Mouse (Mus musculus) C3H10T1/2 (cell line): Measurements from ENCODE around the gene Bcl2a1d. TPM values are rescaled to one million over a fixed set of nuclear protein-coding genes. Genes with fewer than 3 reads are reported as not detected.

Source experiments
- polyA plus RNA-seq, 2 experiments: library from polyadenylated mRNA; unstranded; fragments of >200 nt; fragmentation: generic; extraction: Trizol; gene quantifications; one replicate each; pipeline ENCODE4 v1.2.1; 2012; ENCODE audit warnings: missing spikeins in 2 of 2

Gene Bcl2a1d
- not detected for polyA plus RNA-seq

DNA sequence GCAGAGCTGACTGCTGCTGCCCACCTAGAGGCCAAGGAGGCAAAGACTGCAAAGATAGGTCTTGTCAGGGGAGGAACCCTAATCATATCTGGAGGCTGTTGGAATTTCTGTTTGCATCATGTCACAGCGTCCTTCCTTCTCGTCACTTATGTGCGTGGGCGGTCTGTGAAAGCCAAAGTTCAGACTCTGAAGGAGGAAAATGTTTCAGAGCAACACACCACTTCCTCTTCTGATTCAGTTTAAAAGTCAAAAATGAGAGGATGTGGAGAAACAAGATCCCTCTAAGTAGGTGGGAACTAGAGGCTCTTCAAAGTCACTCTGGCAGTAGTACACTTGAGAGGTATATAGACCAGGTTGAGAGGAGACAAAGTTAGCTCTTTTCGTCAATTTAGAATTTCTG lies at the start of gene Bcl2a1d:
Bcl2a1d (minus strand) TSS at position 187 of the 400 bp plus-strand sequence.

GRCm38 (mm10) chr9:88719989-88720537 lies 11.7 kb downstream of the Bcl2a1d start, which contains the start of gene Mthfsl:
Mthfsl (minus strand) TSS chr9:88720296.

Other genes with a start within 250 kb of the Bcl2a1d start
- 10 to 100 TPM in 1 of 2 experiments, 1 to 10 TPM in 1; 3.9 to 18.2 TPM for gene Syncrip, start 249.3 kb downstream of the Bcl2a1d start, polyA plus RNA-seq
- 1 to 10 TPM in 1 of 2 experiments, under 1 TPM in 1; 0.16 to 3.9 TPM for gene Zfp949, start 183.9 kb downstream of the Bcl2a1d start, polyA plus RNA-seq
- under 1 TPM in 1 of 2 experiments, not detected in 1; 0.02 TPM for gene Trim43a, start 151.0 kb downstream of the Bcl2a1d start, polyA plus RNA-seq
- 10 to 100 TPM in 1 of 2 experiments, 1 to 10 TPM in 1; 6.3 to 30.4 TPM for gene Mthfsl, start 11.6 kb downstream of the Bcl2a1d start, polyA plus RNA-seq
- under 1 TPM in 1 of 2 experiments, not detected in 1; 0.06 TPM for gene Trim43c, start 107.2 kb upstream of the Bcl2a1d start, polyA plus RNA-seq
- gene Bcl2a1a, start 225.0 kb upstream of the Bcl2a1d start, polyA plus RNA-seq = not detected